Mouse (Mus musculus) thymus, postnatal 4 days (tissue): Measurements from ENCODE around the gene Vmn1r68.

Experiments
- DNase-seq: peaks from one replicate; pipeline ENCODE4 v3.0.0; 2021

The Vmn1r68 gene

DNA sequence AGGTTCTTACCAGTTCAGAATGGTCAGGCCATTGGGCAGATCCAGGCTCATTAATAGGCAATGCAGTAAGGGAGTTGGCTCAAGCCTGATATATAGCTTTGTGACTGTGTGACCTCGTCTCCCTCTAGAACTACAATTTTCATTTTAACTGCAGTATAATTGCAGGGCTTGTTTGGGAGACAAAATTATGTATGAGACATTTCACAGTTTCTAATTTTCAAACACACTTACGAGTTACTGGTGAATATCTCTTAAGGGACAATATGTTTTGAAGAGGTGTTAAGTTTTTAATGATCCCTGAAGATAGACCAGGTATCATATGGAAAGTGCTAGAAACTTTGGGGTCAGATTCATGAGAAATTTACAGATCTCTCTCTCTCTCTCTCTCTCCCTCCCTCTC, at the start of gene Vmn1r68:
TSS of gene Vmn1r68 (minus strand) at position 101 of the 400 bp plus-strand sequence.
- no peak for DNase-seq

DNA sequence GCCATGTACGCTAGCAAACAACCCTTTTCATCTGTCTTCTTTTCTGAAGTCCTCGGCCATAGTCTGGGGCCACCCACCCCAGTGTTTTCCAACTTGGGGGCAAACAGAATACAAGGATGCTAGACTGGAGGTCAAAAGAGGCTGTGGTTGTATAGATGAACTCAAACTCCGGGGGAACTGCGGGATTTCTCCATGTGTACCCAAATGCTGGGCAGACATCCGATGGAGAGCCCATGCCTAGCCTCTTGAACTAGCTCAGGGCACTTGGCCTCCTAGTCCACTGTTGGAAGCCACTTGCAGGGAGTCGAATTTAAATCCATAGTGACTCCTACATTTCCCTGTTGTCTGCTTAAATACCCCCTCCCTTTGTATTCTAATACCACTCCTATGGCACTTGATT, 62.7 kb downstream of the Vmn1r68 start:
- no peak for DNase-seq

DNA sequence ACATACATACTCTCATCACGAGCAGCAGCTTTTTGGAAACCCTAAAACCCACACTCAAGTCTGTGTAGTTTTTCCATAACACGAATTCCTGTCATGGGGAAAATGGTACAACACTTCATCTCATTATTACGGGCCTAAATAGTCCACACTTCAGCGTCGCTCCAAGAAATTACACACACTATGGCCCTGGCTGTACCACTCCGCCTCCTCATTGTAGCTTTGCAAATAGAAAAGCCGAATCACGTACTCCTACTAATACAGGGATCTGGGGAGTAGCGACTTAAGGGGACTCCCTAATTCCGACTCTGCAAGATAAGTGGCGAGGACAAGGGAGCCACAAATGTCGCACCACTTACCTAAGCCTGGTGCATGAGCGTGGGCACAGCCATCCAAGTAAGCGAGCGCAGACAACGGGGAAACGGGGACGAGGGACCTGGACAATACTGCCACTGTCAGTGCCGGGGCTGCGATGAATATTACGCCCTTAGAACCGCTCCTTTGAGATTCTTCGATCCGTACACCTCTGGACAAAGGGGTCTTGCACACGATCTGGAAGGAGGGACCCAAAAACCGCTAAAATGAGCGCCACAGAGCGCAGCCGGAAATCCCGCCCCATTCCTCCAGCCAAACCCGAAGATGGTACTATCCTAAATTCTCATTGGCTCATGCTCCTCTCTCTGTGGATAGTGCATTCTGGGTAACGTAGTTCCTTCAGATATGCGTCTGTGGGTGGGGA, 63.3 kb downstream of the Vmn1r68 start, which contains the start of gene Zik1:
TSS of gene Zik1 (minus strand) at position 609 of the 736 bp plus-strand sequence.
- DNase-seq = peak; percentile 77

DNA sequence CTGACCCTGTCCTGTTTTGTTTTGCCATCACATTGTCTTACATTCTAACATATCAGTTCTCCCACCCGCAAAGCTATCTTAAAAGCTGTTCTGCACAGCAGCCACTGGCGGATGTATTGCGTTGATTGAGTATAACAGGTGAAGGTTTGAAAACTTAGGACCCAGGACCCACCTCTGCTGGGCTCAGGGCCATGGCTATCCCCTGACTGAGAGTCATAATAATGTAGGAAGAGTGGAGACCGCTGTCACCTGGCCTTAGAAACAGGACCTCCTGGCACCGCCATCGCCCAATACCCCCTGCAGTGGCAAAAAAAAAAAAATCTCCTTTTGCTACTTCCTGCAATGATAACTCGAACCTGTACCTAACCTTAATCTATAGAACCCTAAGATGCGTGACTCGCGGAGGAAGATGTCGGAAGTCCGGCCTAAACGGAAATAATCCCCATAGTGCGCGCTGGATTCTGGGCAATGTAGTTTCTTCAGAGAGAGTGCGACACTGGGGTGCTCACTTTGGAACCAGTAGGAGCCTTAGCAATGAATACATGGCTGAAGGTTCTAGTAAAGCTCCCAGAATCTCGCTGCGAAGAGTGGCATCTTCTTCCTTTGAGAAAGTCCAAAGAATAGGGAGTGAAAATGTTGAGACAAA, 77.6 kb downstream of the Vmn1r68 start:
- peak; percentile 19 for DNase-seq

DNA sequence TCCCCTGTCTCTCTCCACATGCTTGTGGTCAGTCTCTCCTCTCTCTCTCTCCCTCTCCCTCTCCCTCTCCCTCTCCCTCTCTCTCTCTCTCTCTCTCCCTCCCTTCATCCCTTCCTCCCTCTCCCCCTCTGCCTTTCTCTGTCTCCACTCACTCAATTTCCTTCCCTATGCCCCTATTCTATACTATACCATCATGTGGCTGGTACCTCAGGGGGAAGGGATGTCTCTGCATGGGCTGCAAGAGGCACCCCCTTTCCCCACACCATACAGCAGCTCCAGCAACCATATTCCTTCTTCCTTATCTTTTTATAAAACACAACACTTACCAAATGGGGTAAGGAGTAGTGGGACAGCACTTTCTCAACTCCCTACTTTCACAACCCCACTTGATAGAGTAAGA, 78.5 kb downstream of the Vmn1r68 start:
- DNase-seq = no peak

DNA sequence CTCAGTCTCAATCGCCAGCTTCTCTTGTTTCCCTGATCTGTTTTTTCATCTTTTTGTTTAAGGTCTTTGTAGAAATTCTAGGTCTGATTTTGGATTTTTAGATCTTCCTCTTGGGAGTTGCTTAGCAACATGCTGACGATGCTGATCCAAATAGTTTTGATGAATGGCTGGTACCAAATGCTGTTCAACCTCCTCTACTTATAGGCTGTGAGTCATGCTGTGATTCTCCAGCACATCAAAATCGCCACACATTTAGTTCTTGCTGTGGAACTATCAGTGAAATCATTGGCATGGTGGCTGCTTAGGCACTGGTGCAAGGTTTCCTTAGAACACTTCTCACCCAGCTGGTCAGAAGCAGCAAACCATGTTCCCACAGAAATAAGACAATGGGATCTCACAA, 100.1 kb downstream of the Vmn1r68 start:
- DNase-seq = no peak
